Mouse (Mus musculus): ENCODE measurements at regions not wholly inside any gene's neighbourhood (a gene's known extent, or its start where the extent isn't known, plus 50 kb on each side); places are given as distances from the start of the nearest gene placed in this dataset.

GRCm38 (mm10) chr1:177337141-177337540 is 79.1 kb upstream of the Akt3 start:
- TF ChIP-seq CTCF (IDR thresholded peaks at IDR 0.05; ENCODE audit: borderline replicate concordance, insufficient read depth, low read depth, low read length) (no peak), POLR2A (IDR thresholded peaks at IDR 0.05; ENCODE audit: borderline replicate concordance, insufficient read depth, low read length) (no peak)

Data from cerebellum, adult 2 months (tissue).